In the genomic region with DNA sequence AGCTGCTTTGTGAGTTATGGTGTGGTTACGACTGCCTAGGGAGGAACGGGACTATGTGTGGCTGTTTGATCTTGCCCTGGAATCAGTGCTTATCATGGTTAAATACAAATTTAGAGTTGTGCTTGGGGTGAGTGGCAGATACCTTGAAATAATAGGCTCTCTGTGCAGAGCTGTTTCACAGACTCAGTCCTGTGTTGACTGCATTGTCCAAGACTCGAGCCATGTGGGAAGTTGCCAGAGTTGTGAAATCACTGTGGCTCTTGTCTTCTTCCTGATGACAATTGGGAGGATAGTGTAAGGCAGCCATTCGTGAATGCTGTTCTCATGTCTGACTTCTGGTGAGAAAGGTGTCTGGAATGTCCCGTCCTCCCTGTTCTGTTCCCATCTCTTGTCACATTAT, we compare ENCODE assay signal across 10 mouse cellular contexts.
A peak's percentile ranks its signal among the peaks of the same experiment; 100 is the strongest.
DNase-seq lines count a peak whose midpoint lies in the region; ATAC-seq and TF ChIP-seq lines count a peak whose summit lies in the region.
"Had no signal": no experiment of that assay in that cellular context is flagged by ENCODE, and none has a peak within 500 bp of the region (broad histone marks: within the 10 kb centered on the region; RNA-seq: fewer than 3 reads in every experiment).

No protein-coding gene starts in this region.

- no peak overlapping the region for H3K9ac ChIP-seq in midbrain, postnatal 0 days (replicated peaks; ENCODE audit: low read length, poor library complexity, severe bottlenecking)

- no peak for ATAC-seq in midbrain, postnatal 0 days (ENCODE audit: low FRiP score)

- no peaks in the 10 kb centered on the region for H3K27me3 ChIP-seq in midbrain, postnatal 0 days (ENCODE audit: insufficient read depth, low read length)

- H3K27ac ChIP-seq in midbrain, postnatal 0 days (ENCODE audit: low read depth, low read length): no peak overlapping the region
- H3K27ac ChIP-seq: macrophage had no signal

- no peak overlapping the region for H3K4me3 ChIP-seq in lung, adult 2 months (replicated peaks; ENCODE audit: extremely low read depth, low read depth, low read length)
- no peak overlapping the region for H3K4me3 ChIP-seq in midbrain, postnatal 0 days (ENCODE audit: low read depth, low read length)
- H3K4me3 ChIP-seq: layer of hippocampus, adult 2 months had no signal

- DNase-seq in lung, adult 18-20 months: peak; percentile 46 to 54
- DNase-seq in lung, adult 2 months: no peak
- DNase-seq in brain, embryonic 14.5 days (ENCODE audit: low read depth): peak; percentile 23
- DNase-seq in heart, adult 9 months (ENCODE audit: low spot score in 2 of 2): peak; percentile 52 to 63
- DNase-seq in lung, postnatal 36 days: peak; percentile 70
- DNase-seq in thymus, postnatal 4 days: no peak
- DNase-seq in right cerebral cortex, postnatal 25 days: no peak
- no peak for DNase-seq in midbrain, postnatal 0 days (ENCODE audit: low spot score)

- TF ChIP-seq POLR2A in lung, adult 2 months (IDR thresholded peaks at IDR 0.05; ENCODE audit: borderline replicate concordance, extremely low read depth, low read depth, low read length): no peak
- no peak for TF ChIP-seq POLR2A in brain, embryonic 14.5 days (IDR thresholded peaks at IDR 0.05; ENCODE audit: borderline replicate concordance, extremely low read depth, insufficient read depth, insufficient read length, poor library complexity, severe bottlenecking)

- no peaks in the 10 kb centered on the region for H3K36me3 ChIP-seq in midbrain, postnatal 0 days (ENCODE audit: insufficient read depth, low read length)

- H3K9me3 ChIP-seq in midbrain, postnatal 0 days (ENCODE audit: low read length): no peaks in the 10 kb centered on the region

- WGBS in lung, adult 2 months: 41% methylated on average over 5 of the region's 5 CpGs
- 62% methylated on average over 5 of the region's 5 CpGs for WGBS in midbrain, postnatal 0 days

- no peak for TF ChIP-seq CTCF in lung, adult 2 months (IDR thresholded peaks at IDR 0.05; ENCODE audit: insufficient read depth, low read length)
- no peak for TF ChIP-seq CTCF in brain, embryonic 14.5 days (IDR thresholded peaks at IDR 0.05; ENCODE audit: borderline replicate concordance, extremely low read depth, insufficient read depth, insufficient read length)
- TF ChIP-seq CTCF in midbrain, postnatal 0 days (IDR thresholded peaks at IDR 0.05): no peak

- H3K4me1 ChIP-seq in lung, adult 2 months (ENCODE audit: control insufficient read depth, insufficient read depth, low read length): peaks cover 5% of the 10 kb centered on the region; the same call in 1 of the 2 replicates
- H3K4me1 ChIP-seq in midbrain, postnatal 0 days (ENCODE audit: insufficient read depth, low read length): no peaks in the 10 kb centered on the region

- H3K4me2 ChIP-seq in midbrain, postnatal 0 days (ENCODE audit: low read depth, low read length, poor library complexity, severe bottlenecking): no peak overlapping the region

Comparison
In these comparisons a context has a peak if more than half of its experiments do, and no peak if none do; other contexts are left out.
1. DNase-seq: peak in lung, adult 18-20 months (2 of 2), brain, embryonic 14.5 days (single experiment), heart, adult 9 months (2 of 2) and lung, postnatal 36 days (single experiment); none in lung, adult 2 months (single experiment), thymus, postnatal 4 days (single experiment), right cerebral cortex, postnatal 25 days (single experiment) and midbrain, postnatal 0 days (single experiment).